Mouse (Mus musculus) bone marrow macrophage, adult 2 months (primary cell): ENCODE data around the gene Ephb4. TPM values are rescaled to one million over a fixed set of nuclear protein-coding genes. Genes with fewer than 3 reads are reported as not detected.

ENCODE experiments used
- H3K27ac ChIP-seq: 2 replicates; pipeline ENCODE4 v1.5.1; 2012; ENCODE audit warnings: low read depth, low read length; ENCODE audit not compliant: insufficient read depth
- H3K4me1 ChIP-seq: 2 replicates; pipeline ENCODE4 v1.6.1; 2012; ENCODE audit warnings: low read length; ENCODE audit not compliant: control insufficient read depth, insufficient read depth
- H3K4me3 ChIP-seq: 2 replicates; pipeline ENCODE4 v1.5.1; 2012; ENCODE audit warnings: mild to moderate bottlenecking, low read length, moderate library complexity; ENCODE audit not compliant: insufficient read depth
- CTCF ChIP-seq: IDR thresholded peaks from 2 replicates; pipeline ENCODE4 v1.5.1; 2012; ENCODE audit warnings: low read depth, mild to moderate bottlenecking, low read length, moderate library complexity
- POLR2A ChIP-seq: IDR thresholded peaks from 2 replicates; pipeline ENCODE4 v1.6.1; 2012; ENCODE audit warnings: mild to moderate bottlenecking, low read depth, low read length, borderline replicate concordance
- polyA plus RNA-seq: library from polyadenylated mRNA; stranded (reverse); fragments of >200 nt; gene quantifications from 2 replicates; pipeline ENCODE4 v1.2.4, GENCODE M21; 2012; ENCODE audit not compliant: missing spikeins, insufficient read depth, insufficient read length

Gene Ephb4
- polyA plus RNA-seq, 1 experiment, result 0.19 TPM

DNA sequence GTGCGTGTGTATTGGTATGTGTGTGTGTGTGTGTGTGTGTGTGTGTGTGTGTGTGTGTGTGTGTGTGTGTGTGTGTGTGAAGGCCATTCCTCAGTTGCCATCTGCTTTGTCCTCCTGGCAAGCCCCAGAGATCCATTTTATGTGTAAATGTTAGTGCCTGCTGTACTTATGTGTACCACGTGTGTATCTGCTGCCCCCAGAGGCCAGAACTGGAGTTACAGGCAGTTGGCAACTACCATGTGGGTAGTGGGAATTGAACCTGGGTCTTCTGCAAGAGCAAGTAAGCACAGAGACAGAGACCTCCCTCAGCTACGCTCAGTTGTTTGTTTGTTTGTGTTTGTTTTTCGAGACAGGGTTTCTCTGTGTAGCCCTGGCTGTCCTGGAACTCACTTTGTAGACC lies 31.2 kb downstream of the Ephb4 start:
- no peaks in the 10 kb centered on the region for H3K4me1 ChIP-seq
- no peak overlapping the region for H3K4me3 ChIP-seq
- peak; percentile 36; the same call in 1 of the 2 replicates for TF ChIP-seq CTCF
- TF ChIP-seq POLR2A, result no peak
- no peak overlapping the region for H3K27ac ChIP-seq

GRCm38 (mm10) chr5:137383441-137383840 lies 33.5 kb downstream of the Ephb4 start:
- no peak for TF ChIP-seq POLR2A
- no peak for TF ChIP-seq CTCF
- Histone ChIP-seq H3K4me3 (no peak overlapping the region), H3K27ac (no peak overlapping the region), H3K4me1 (no peaks in the 10 kb centered on the region)

DNA sequence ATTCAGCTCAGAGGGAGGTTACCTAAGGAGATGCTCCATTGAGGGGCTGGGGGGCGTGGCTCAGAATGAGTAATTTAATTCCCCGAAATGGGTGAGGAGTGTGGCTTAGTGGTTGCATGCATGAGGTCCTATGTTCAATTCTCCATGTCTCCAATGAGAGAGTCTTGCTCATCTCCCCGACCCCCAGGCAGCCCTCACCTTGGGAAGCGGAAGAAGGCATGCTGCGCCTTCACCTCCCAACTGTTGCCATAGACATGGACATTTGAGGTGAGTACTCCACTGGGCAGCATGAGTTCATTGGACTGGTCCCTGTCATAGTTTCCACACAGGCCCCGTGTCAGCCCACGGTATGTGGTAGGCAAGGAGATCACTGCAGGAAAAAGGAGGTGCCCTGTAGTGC lies 36.8 kb downstream of the Ephb4 start:
- H3K4me1 ChIP-seq, result no peaks in the 10 kb centered on the region
- no peak overlapping the region for H3K27ac ChIP-seq
- no peak overlapping the region for H3K4me3 ChIP-seq
- TF ChIP-seq CTCF (no peak), POLR2A (no peak)

- TF ChIP-seq POLR2A, result no peak
- TF ChIP-seq CTCF, result no peak
- Histone ChIP-seq H3K27ac (no peak overlapping the region), H3K4me3 (no peak overlapping the region), H3K4me1 (no peaks in the 10 kb centered on the region)
These were observed 41.7 kb downstream of the Ephb4 start for GRCm38 (mm10) chr5:137391641-137392040.

DNA sequence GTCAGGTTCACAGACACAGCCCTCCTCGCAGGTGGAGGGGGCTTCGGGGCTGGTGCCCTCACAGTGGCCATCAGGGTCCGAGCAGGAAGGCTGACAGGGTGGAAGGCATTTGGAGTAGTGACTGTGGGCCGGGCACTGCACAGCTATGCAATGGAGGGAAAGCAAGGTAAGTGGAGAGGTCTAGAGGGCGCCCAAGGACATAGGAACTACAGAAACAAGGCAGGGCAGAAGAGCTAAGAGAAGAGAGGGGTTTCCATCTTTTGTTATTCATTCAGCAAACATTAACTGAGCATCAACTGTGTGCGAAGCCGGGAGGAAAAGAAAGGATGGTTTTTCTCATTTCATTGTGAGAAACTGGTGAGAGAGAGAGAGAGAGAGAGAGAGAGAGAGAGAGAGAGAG lies 44.5 kb downstream of the Ephb4 start:
- TF ChIP-seq CTCF (no peak), POLR2A (no peak)
- Histone ChIP-seq H3K4me3 (no peak overlapping the region), H3K27ac (no peak overlapping the region), H3K4me1 (no peaks in the 10 kb centered on the region)

- no peak overlapping the region for H3K4me3 ChIP-seq
- H3K27ac ChIP-seq, result no peak overlapping the region
- H3K4me1 ChIP-seq, result no peaks in the 10 kb centered on the region
- TF ChIP-seq POLR2A, result no peak
- TF ChIP-seq CTCF, result no peak
These were observed 54.2 kb downstream of the Ephb4 start for GRCm38 (mm10) chr5:137404081-137404480.

DNA sequence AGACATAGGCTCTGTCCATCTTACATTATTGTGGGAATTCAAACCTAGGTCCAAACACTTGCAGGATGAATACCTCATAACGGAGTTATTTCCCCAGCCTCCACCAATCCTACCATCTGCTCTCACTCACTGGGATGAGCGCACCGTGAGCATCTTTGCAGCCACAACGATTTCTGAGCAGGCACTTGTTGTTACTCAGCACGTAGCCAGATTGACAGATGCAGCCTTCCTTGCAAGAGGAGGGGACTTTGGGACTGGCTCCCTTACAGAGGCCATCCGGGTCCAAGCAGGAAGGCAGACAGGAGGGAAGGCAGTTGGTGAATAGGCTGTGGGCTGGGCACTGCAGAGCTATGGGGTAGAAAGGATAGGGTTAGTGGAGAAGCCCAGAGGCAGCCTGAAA lies 59.5 kb downstream of the Ephb4 start:
- no peak for TF ChIP-seq POLR2A
- no peak for TF ChIP-seq CTCF
- H3K4me3 ChIP-seq, result no peak overlapping the region

GRCm38 (mm10) chr5:137410066-137410465 lies 60.2 kb downstream of the Ephb4 start:
- Histone ChIP-seq H3K27ac (no peak overlapping the region), H3K4me1 (no peaks in the 10 kb centered on the region), H3K4me3 (no peak overlapping the region)
- no peak for TF ChIP-seq POLR2A
- TF ChIP-seq CTCF, result no peak

More for the DNA sequence above, 59.5 kb downstream of the Ephb4 start:
- no peaks in the 10 kb centered on the region for H3K4me1 ChIP-seq
- no peak overlapping the region for H3K27ac ChIP-seq

DNA sequence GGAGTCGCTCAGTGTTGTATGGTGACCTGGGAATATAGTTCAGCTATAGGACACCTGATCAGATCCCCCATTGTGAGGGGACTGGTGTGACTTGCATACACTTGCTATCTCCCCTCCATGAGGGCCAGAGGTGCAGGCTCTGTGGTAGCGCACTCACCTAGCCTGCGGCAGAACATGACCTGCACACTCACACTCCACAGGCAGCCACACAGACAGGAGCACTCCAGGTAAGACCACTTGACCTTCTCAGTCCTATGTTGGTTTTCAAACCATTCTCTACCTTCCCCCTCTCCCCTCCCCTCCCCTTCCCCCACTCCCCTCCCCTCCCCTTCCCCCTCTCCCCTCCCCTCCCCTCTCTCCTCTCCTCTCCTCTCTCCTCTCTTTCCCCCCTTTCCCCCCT lies 60.6 kb downstream of the Ephb4 start:
- H3K4me3 ChIP-seq, result no peak overlapping the region
- TF ChIP-seq CTCF (no peak), POLR2A (no peak)
- no peaks in the 10 kb centered on the region for H3K4me1 ChIP-seq
- H3K27ac ChIP-seq, result no peak overlapping the region

DNA sequence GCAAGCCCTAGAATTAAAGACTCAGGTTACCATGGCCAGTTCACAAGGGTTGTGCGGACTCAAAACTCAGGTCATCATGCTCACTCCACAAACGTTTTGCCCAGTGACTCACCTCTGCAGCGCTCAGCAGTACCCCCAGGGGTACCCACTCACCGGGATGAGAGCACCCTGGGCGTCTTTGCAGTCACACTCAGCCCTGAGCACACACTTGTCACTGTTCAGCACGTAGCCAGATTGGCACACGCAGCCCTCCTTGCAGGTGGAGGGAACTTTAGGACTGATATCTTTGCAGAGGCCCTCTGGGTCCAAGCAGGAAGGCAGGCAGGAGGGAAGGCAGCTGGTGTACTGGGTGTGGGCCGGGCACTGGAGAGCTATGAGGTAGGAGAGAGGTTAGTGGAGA lies 61.3 kb downstream of the Ephb4 start:
- H3K27ac ChIP-seq, result no peak overlapping the region
- H3K4me1 ChIP-seq, result no peaks in the 10 kb centered on the region
- no peak overlapping the region for H3K4me3 ChIP-seq
- TF ChIP-seq CTCF (no peak), POLR2A (no peak)

GRCm38 (mm10) chr5:137414253-137414652 lies 64.3 kb downstream of the Ephb4 start:
- Histone ChIP-seq H3K27ac (no peak overlapping the region), H3K4me1 (peaks cover 6% of the 10 kb centered on the region)
- TF ChIP-seq POLR2A (no peak), CTCF (no peak)

DNA sequence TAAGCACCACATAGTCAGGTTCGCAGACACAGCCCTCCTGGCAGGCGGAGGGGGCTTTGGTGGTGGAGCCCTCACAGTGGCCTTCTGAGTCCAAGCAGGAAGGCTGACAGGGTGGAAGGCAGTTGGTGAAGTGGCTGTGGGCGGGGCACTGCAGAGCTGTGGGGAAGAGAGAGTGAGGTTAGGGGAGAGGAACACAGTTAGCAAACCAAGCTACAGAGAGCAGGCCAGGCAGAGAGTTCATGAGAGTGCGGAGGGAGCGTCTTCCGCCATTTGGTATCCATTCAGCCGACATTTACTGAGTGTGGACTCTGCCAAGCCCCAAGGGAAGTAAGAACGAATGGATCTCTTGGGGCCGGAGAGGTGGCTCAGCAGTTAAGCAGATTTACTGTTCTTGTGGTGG lies 69.2 kb downstream of the Ephb4 start:
- H3K27ac ChIP-seq, result no peak overlapping the region
- peaks cover 7% of the 10 kb centered on the region for H3K4me1 ChIP-seq
- TF ChIP-seq CTCF (no peak), POLR2A (no peak)
- H3K4me3 ChIP-seq, result no peak overlapping the region

More at GRCm38 (mm10) chr5:137414253-137414652, 64.3 kb downstream of the Ephb4 start:
- H3K4me3 ChIP-seq, result no peak overlapping the region
